Mouse (Mus musculus): Measurements from ENCODE around the gene Gm49373. TPM values are rescaled to one million over a fixed set of nuclear protein-coding genes. Genes with fewer than 3 reads are reported as not detected.

Gm49373 gene
- 0.91 and 0.98 TPM in 2 replicates for polyA plus RNA-seq (2015; fragmentation: Nextera tagmentation; extraction: Ambion mirVana)

- Histone ChIP-seq H3K36me3 (peaks cover 50% of the 10 kb centered on the region), H3K4me1 (replicated peaks) (peaks cover 20% of the 10 kb centered on the region), H3K27ac (replicated peaks) (peak within 1 kb of the TSS; percentile 65), H3K4me2 (peak within 1 kb of the TSS; percentile 93), H3K9ac (peak within 1 kb of the TSS; percentile 86), H3K27me3 (no peaks in the 10 kb centered on the region), H3K4me3 (peak within 1 kb of the TSS; percentile 89), H3K9me3 (no peaks in the 10 kb centered on the region)
- whole genome bisulfite sequencing = 3% methylated on average over 58 of the region's 58 CpGs
- ATAC-seq (ENCODE audit: low read depth) = peak; percentile 92
Observed at GRCm38 (mm10) chr9:21073044-21073840, at the start of gene Gm49373, which contains the start of gene Fdx1l. TSS of gene Gm49373 (minus strand) at chr9:21073096. TSS of gene Fdx1l (minus strand) at chr9:21073614.

- Histone ChIP-seq H3K4me3 (no peak overlapping the region), H3K27me3 (no peaks in the 10 kb centered on the region), H3K9me3 (no peaks in the 10 kb centered on the region), H3K9ac (no peak overlapping the region), H3K27ac (replicated peaks) (no peak overlapping the region), H3K4me2 (no peak overlapping the region), H3K4me1 (replicated peaks) (no peaks in the 10 kb centered on the region), H3K36me3 (peaks cover 67% of the 10 kb centered on the region)
- 82% methylated on average over 16 of the region's 16 CpGs for WGBS
- ATAC-seq (ENCODE audit: low read depth) = no peak
Observed at GRCm38 (mm10) chr9:21121483-21121882, 48.6 kb upstream of the Gm49373 start.

- no peak overlapping the region for H3K27ac ChIP-seq (replicated peaks)
- no peak for ATAC-seq (ENCODE audit: low read depth)
- no peak overlapping the region for H3K9ac ChIP-seq
- H3K4me3 ChIP-seq = no peak overlapping the region
- H3K9me3 ChIP-seq = no peaks in the 10 kb centered on the region
- no peak overlapping the region for H3K4me2 ChIP-seq
- no peaks in the 10 kb centered on the region for H3K27me3 ChIP-seq
- 67% methylated on average over 6 of the region's 6 CpGs for WGBS
- no peaks in the 10 kb centered on the region for H3K4me1 ChIP-seq (replicated peaks)
- peaks cover 30% of the 10 kb centered on the region for H3K36me3 ChIP-seq
Observed at GRCm38 (mm10) chr9:21117073-21117472, 44.2 kb upstream of the Gm49373 start.

GRCm38 (mm10) chr9:21115105-21115504 is 42.2 kb upstream of the Gm49373 start:
- ATAC-seq (ENCODE audit: low read depth) = no peak
- Histone ChIP-seq H3K9me3 (no peaks in the 10 kb centered on the region), H3K4me3 (no peak overlapping the region), H3K27ac (replicated peaks) (no peak overlapping the region), H3K4me1 (replicated peaks) (no peaks in the 10 kb centered on the region), H3K36me3 (peaks cover 13% of the 10 kb centered on the region; the same call in 1 of the 2 replicates), H3K4me2 (no peak overlapping the region), H3K27me3 (no peaks in the 10 kb centered on the region), H3K9ac (no peak overlapping the region)
- 91% methylated on average over 8 of the region's 8 CpGs for WGBS

GRCm38 (mm10) chr9:21114190-21114589 is 41.3 kb upstream of the Gm49373 start:
- H3K27me3 ChIP-seq = no peaks in the 10 kb centered on the region
- WGBS = 89% methylated on average over 7 of the region's 7 CpGs
- H3K9me3 ChIP-seq = no peaks in the 10 kb centered on the region
- ATAC-seq (ENCODE audit: low read depth) = no peak
- no peak overlapping the region for H3K27ac ChIP-seq (replicated peaks)
- peaks cover 15% of the 10 kb centered on the region for H3K36me3 ChIP-seq
- H3K4me2 ChIP-seq = no peak overlapping the region
- H3K9ac ChIP-seq = no peak overlapping the region
- no peaks in the 10 kb centered on the region for H3K4me1 ChIP-seq (replicated peaks)
- H3K4me3 ChIP-seq = no peak overlapping the region

GRCm38 (mm10) chr9:21113751-21114150 is 40.9 kb upstream of the Gm49373 start:
- no peaks in the 10 kb centered on the region for H3K27me3 ChIP-seq
- no peak for ATAC-seq (ENCODE audit: low read depth)
- no peaks in the 10 kb centered on the region for H3K9me3 ChIP-seq
- H3K27ac ChIP-seq (replicated peaks) = no peak overlapping the region
- no peaks in the 10 kb centered on the region for H3K4me1 ChIP-seq (replicated peaks)
- H3K36me3 ChIP-seq = peaks cover 19% of the 10 kb centered on the region
- H3K4me3 ChIP-seq = no peak overlapping the region
- H3K9ac ChIP-seq = no peak overlapping the region
- WGBS = 88% methylated on average over 6 of the region's 6 CpGs
- no peak overlapping the region for H3K4me2 ChIP-seq

- Histone ChIP-seq H3K9ac (no peak overlapping the region), H3K27me3 (no peaks in the 10 kb centered on the region), H3K36me3 (peaks cover 37% of the 10 kb centered on the region), H3K27ac (replicated peaks) (no peak overlapping the region), H3K4me3 (no peak overlapping the region), H3K9me3 (no peaks in the 10 kb centered on the region), H3K4me2 (no peak overlapping the region), H3K4me1 (replicated peaks) (no peaks in the 10 kb centered on the region)
- ATAC-seq (ENCODE audit: low read depth) = no peak
- WGBS = 45% methylated on average over 23 of the region's 23 CpGs
Observed at GRCm38 (mm10) chr9:21107607-21108237, 34.8 kb upstream of the Gm49373 start.

- no peak for ATAC-seq (ENCODE audit: low read depth)
- Histone ChIP-seq H3K4me2 (no peak overlapping the region), H3K4me1 (replicated peaks) (no peaks in the 10 kb centered on the region), H3K27me3 (no peaks in the 10 kb centered on the region), H3K27ac (replicated peaks) (no peak overlapping the region), H3K4me3 (no peak overlapping the region), H3K36me3 (peaks cover 37% of the 10 kb centered on the region), H3K9ac (no peak overlapping the region), H3K9me3 (no peaks in the 10 kb centered on the region)
- 81% methylated on average over 5 of the region's 5 CpGs for WGBS
Observed at GRCm38 (mm10) chr9:21105760-21106564, 33.1 kb upstream of the Gm49373 start.

GRCm38 (mm10) chr9:21104814-21105213 is 31.9 kb upstream of the Gm49373 start:
- no peak for ATAC-seq (ENCODE audit: low read depth)
- no peak overlapping the region for H3K9ac ChIP-seq
- no peaks in the 10 kb centered on the region for H3K27me3 ChIP-seq
- no peaks in the 10 kb centered on the region for H3K9me3 ChIP-seq
- H3K36me3 ChIP-seq = peaks cover 32% of the 10 kb centered on the region
- no peaks in the 10 kb centered on the region for H3K4me1 ChIP-seq (replicated peaks)
- H3K27ac ChIP-seq (replicated peaks) = no peak overlapping the region
- H3K4me3 ChIP-seq = no peak overlapping the region
- 90% methylated on average over 6 of the region's 6 CpGs for WGBS
- no peak overlapping the region for H3K4me2 ChIP-seq

GRCm38 (mm10) chr9:21102076-21102475 is 29.2 kb upstream of the Gm49373 start:
- ATAC-seq (ENCODE audit: low read depth) = no peak
- H3K9ac ChIP-seq = no peak overlapping the region
- peaks cover 13% of the 10 kb centered on the region; the same call in 1 of the 2 replicates for H3K36me3 ChIP-seq
- H3K4me1 ChIP-seq (replicated peaks) = no peaks in the 10 kb centered on the region
- no peak overlapping the region for H3K27ac ChIP-seq (replicated peaks)
- 89% methylated on average over 2 of the region's 2 CpGs for WGBS
- H3K27me3 ChIP-seq = no peaks in the 10 kb centered on the region
- H3K9me3 ChIP-seq = no peaks in the 10 kb centered on the region
- H3K4me2 ChIP-seq = no peak overlapping the region
- no peak overlapping the region for H3K4me3 ChIP-seq

- ATAC-seq (ENCODE audit: low read depth) = no peak
- Histone ChIP-seq H3K4me1 (replicated peaks) (no peaks in the 10 kb centered on the region), H3K4me3 (no peak overlapping the region), H3K27ac (replicated peaks) (no peak overlapping the region), H3K4me2 (no peak overlapping the region), H3K9me3 (no peaks in the 10 kb centered on the region), H3K27me3 (no peaks in the 10 kb centered on the region), H3K36me3 (peaks cover 10% of the 10 kb centered on the region; the same call in 1 of the 2 replicates), H3K9ac (0 out of 2 replicates have a peak overlapping the region, but pooled peaks have one; percentile 17)
- WGBS = 47% methylated on average over 15 of the region's 15 CpGs
Observed at GRCm38 (mm10) chr9:21100447-21101161, 27.7 kb upstream of the Gm49373 start.

Measured in neural tube, embryonic 13.5 days (tissue).